Mouse (Mus musculus) kidney, embryonic 15.5 days (tissue): ENCODE results near the gene Arid3a. TPM values are rescaled to one million over a fixed set of nuclear protein-coding genes. Genes with fewer than 3 reads are reported as not detected.
A peak's percentile ranks its signal among the peaks of the same experiment; 100 is the strongest.

ENCODE experiments used
- ATAC-seq: fragments of 200-750 bp; cut with Nextera tagmentation; replicated peaks from 2 replicates; pipeline ENCODE4 v1.8.0; 2017; ENCODE audit warnings: moderate TSS enrichment; ENCODE audit not compliant: low FRiP score
- H3K27ac ChIP-seq: fragments of 300-500 bp; sonication (generic); 2 replicates; pipeline ENCODE4 v1.5.1; 2015; ENCODE audit warnings: mild to moderate bottlenecking, inconsistent platforms
- H3K27me3 ChIP-seq: fragments of 300-500 bp; sonication (generic); 2 replicates; pipeline ENCODE4 v1.6.1; 2015; ENCODE audit warnings: inconsistent platforms
- H3K36me3 ChIP-seq: fragments of 300-500 bp; sonication (generic); 2 replicates; pipeline ENCODE4 v1.6.1; 2015; ENCODE audit warnings: inconsistent platforms
- H3K4me1 ChIP-seq: fragments of 300-500 bp; sonication (generic); 2 replicates; pipeline ENCODE4 v1.6.1; 2015; ENCODE audit warnings: inconsistent platforms
- H3K4me2 ChIP-seq: fragments of 300-500 bp; sonication (generic); 2 replicates; pipeline ENCODE4 v1.6.1; 2015; ENCODE audit warnings: moderate library complexity, mild to moderate bottlenecking, inconsistent platforms
- H3K4me3 ChIP-seq: fragments of 300-500 bp; sonication (generic); replicated peaks from 2 replicates; pipeline ENCODE4 v1.5.1; 2015; ENCODE audit warnings: mild to moderate bottlenecking, inconsistent platforms
- H3K9ac ChIP-seq: fragments of 300-500 bp; sonication (generic); 2 replicates; pipeline ENCODE4 v1.6.1; 2015; ENCODE audit warnings: mild to moderate bottlenecking, inconsistent platforms
- H3K9me3 ChIP-seq: fragments of 300-500 bp; sonication (generic); replicated peaks from 2 replicates; pipeline ENCODE4 v1.6.1; 2016; ENCODE audit warnings: inconsistent platforms
- WGBS: fragments of 180-500 bp; shearing (Covaris S2); methylation state at CpG from one replicate; pipeline ENCODE4 v1.1.7; 2015; ENCODE audit warnings: mixed read lengths; 5-methylcytosine and 5-hydroxymethylcytosine counted together
- polyA plus RNA-seq: library from polyadenylated mRNA; unstranded; fragments of >200 nt; fragmentation: Nextera tagmentation; extraction: Ambion mirVana; gene quantifications from 2 replicates; pipeline ENCODE4 v1.2.1, GENCODE M21; 2015

The Arid3a gene
- polyA plus RNA-seq, 1 experiment from 2014 or later, result 7.3 TPM

GRCm38 (mm10) chr10:79974087-79974486 is 47.2 kb downstream of the Arid3a start:
- H3K9ac ChIP-seq, result no peak overlapping the region
- WGBS, result 88% methylated on average over 21 of the region's 21 CpGs
- no peak overlapping the region for H3K27ac ChIP-seq
- no peaks in the 10 kb centered on the region for H3K9me3 ChIP-seq
- H3K36me3 ChIP-seq, result peaks cover 54% of the 10 kb centered on the region
- no peak; the same call in 1 of the 2 replicates for ATAC-seq
- no peak overlapping the region for H3K4me3 ChIP-seq
- H3K4me1 ChIP-seq, result peaks cover 23% of the 10 kb centered on the region
- no peak overlapping the region for H3K4me2 ChIP-seq
- H3K27me3 ChIP-seq, result peaks cover 29% of the 10 kb centered on the region

GRCm38 (mm10) chr10:79974668-79975067 is 47.8 kb downstream of the Arid3a start:
- H3K9ac ChIP-seq, result no peak overlapping the region
- H3K4me1 ChIP-seq, result peaks cover 25% of the 10 kb centered on the region
- no peak for ATAC-seq
- peaks cover 59% of the 10 kb centered on the region for H3K36me3 ChIP-seq
- H3K4me2 ChIP-seq, result no peak overlapping the region
- WGBS, result 77% methylated on average over 8 of the region's 8 CpGs
- peaks cover 27% of the 10 kb centered on the region for H3K27me3 ChIP-seq
- no peak overlapping the region for H3K27ac ChIP-seq
- no peaks in the 10 kb centered on the region for H3K9me3 ChIP-seq
- no peak overlapping the region for H3K4me3 ChIP-seq

- Histone ChIP-seq H3K36me3 (peaks cover 68% of the 10 kb centered on the region), H3K27ac (no peak overlapping the region), H3K9ac (no peak overlapping the region), H3K9me3 (no peaks in the 10 kb centered on the region), H3K27me3 (peaks cover 14% of the 10 kb centered on the region), H3K4me1 (peaks cover 21% of the 10 kb centered on the region), H3K4me2 (no peak overlapping the region), H3K4me3 (no peak overlapping the region)
- WGBS, result 86% methylated on average over 28 of the region's 28 CpGs
- ATAC-seq, result no peak
Measured at GRCm38 (mm10) chr10:79976071-79976721, 49.4 kb downstream of the Arid3a start.

- ATAC-seq, result no peak
- peaks cover 72% of the 10 kb centered on the region for H3K36me3 ChIP-seq
- WGBS, result 79% methylated on average over 35 of the region's 36 CpGs
Measured at GRCm38 (mm10) chr10:79976722-79977107, 49.9 kb downstream of the Arid3a start.

GRCm38 (mm10) chr10:79977324-79977723 is 50.5 kb downstream of the Arid3a start:
- no peak overlapping the region for H3K4me2 ChIP-seq
- H3K27ac ChIP-seq, result no peak overlapping the region
- 80% methylated on average over 28 of the region's 28 CpGs for WGBS
- no peak overlapping the region for H3K9ac ChIP-seq
- peaks cover 4% of the 10 kb centered on the region for H3K27me3 ChIP-seq
- peaks cover 23% of the 10 kb centered on the region for H3K4me1 ChIP-seq
- ATAC-seq, result no peak
- H3K9me3 ChIP-seq, result no peaks in the 10 kb centered on the region
- no peak overlapping the region for H3K4me3 ChIP-seq
- peaks cover 73% of the 10 kb centered on the region for H3K36me3 ChIP-seq

More at GRCm38 (mm10) chr10:79976722-79977107, 49.9 kb downstream of the Arid3a start:
- Histone ChIP-seq H3K27me3 (peaks cover 10% of the 10 kb centered on the region), H3K4me1 (peaks cover 21% of the 10 kb centered on the region; the same call in 1 of the 2 replicates), H3K4me3 (no peak overlapping the region), H3K9ac (no peak overlapping the region), H3K9me3 (no peaks in the 10 kb centered on the region), H3K4me2 (no peak overlapping the region), H3K27ac (no peak overlapping the region)

GRCm38 (mm10) chr10:79978061-79978460 is 51.2 kb downstream of the Arid3a start:
- Histone ChIP-seq H3K27ac (no peak overlapping the region), H3K27me3 (no peaks in the 10 kb centered on the region), H3K9me3 (no peaks in the 10 kb centered on the region), H3K36me3 (peaks cover 73% of the 10 kb centered on the region), H3K4me3 (no peak overlapping the region), H3K9ac (no peak overlapping the region), H3K4me2 (no peak overlapping the region), H3K4me1 (peaks cover 26% of the 10 kb centered on the region)
- WGBS, result 95% methylated on average over 21 of the region's 21 CpGs
- no peak for ATAC-seq

- Histone ChIP-seq H3K36me3 (peaks cover 63% of the 10 kb centered on the region), H3K9me3 (no peaks in the 10 kb centered on the region), H3K27me3 (no peaks in the 10 kb centered on the region), H3K4me2 (no peak overlapping the region), H3K4me1 (peaks cover 30% of the 10 kb centered on the region), H3K27ac (no peak overlapping the region), H3K9ac (no peak overlapping the region), H3K4me3 (no peak overlapping the region)
- WGBS, result 93% methylated on average over 22 of the region's 22 CpGs
- no peak for ATAC-seq
Measured at GRCm38 (mm10) chr10:79979401-79980155, 52.7 kb downstream of the Arid3a start.

DNA sequence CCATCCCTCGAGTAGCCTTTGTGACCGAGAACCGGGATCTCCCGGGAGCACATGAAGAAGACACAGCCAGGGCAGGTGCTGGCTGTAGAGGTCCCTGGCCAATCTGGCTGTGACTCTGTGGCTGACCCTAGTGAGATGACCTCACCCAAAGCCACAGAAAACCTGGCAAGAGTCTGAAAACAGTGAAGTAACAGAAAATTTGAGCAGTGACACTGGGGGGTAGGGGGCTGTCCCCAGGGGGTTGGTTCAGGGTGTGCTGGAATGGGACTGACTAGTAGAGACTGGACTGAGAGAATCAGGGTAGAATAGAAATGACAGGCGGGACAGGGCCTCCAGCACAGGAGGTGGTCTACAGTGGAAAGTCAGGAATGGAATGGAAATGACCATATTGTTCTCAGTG is 56.4 kb downstream of the Arid3a start:
- H3K9ac ChIP-seq, result peak overlapping the region; percentile 79
- H3K27me3 ChIP-seq, result no peaks in the 10 kb centered on the region
- 72% methylated on average over 5 of the region's 5 CpGs for WGBS
- peak overlapping the region; percentile 72 for H3K4me2 ChIP-seq
- peaks cover 55% of the 10 kb centered on the region for H3K4me1 ChIP-seq
- ATAC-seq, result no peak
- peaks cover 28% of the 10 kb centered on the region for H3K36me3 ChIP-seq
- H3K4me3 ChIP-seq, result peak overlapping the region; percentile 71
- no peaks in the 10 kb centered on the region for H3K9me3 ChIP-seq
- H3K27ac ChIP-seq, result peak overlapping the region; percentile 99

- WGBS, result under 1% methylated on average over 17 of the region's 21 CpGs
Measured at GRCm38 (mm10) chr10:79983670-79984069, 56.8 kb downstream of the Arid3a start.

DNA sequence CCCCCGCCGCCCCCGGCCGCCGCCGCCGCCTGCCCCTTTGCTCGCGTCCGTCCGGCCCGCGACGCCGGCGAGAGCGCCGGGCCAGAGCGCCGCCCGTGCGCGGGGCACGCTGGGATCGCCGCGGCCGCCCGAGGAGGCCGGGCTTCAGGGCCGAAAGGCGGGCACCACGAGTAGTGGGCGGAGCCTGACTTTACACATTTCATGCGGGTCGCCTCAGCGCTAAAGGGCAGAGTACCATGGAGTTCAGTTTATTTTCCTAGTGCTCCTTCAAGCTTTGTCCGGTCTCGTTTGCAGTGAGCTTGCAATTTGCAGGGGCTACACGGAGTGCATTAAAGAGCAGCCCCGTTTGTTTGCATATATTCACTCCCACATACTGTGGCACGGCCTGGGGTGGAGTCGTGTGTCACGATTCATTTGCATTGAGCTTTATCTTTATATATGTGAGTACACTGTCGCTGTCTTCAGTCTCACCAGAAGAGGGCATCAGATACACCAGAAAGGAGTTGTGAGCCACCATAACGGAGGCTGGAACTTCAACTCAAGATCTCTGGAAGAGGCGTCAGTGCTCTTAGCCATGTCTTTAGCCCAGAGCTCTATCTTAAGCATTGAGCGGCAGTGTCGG is 57.5 kb downstream of the Arid3a start, which contains the start of gene Tmem259:
TSS of gene Tmem259 (minus strand) at position 136 of the 622 bp plus-strand sequence.
- Histone ChIP-seq H3K27ac (peak within 1 kb of the TSS; percentile 99), H3K36me3 (peaks cover 17% of the 10 kb centered on the region), H3K4me3 (peak within 1 kb of the TSS; percentile 71), H3K9me3 (no peaks in the 10 kb centered on the region), H3K4me2 (peak within 1 kb of the TSS; percentile 72), H3K27me3 (peaks cover 6% of the 10 kb centered on the region; the same call in 1 of the 2 replicates), H3K4me1 (peaks cover 66% of the 10 kb centered on the region), H3K9ac (peak within 1 kb of the TSS; percentile 79)
- WGBS, result under 1% methylated on average over 49 of the region's 49 CpGs
- ATAC-seq, result peak; percentile 79

More at GRCm38 (mm10) chr10:79983670-79984069, 56.8 kb downstream of the Arid3a start:
- H3K4me3 ChIP-seq, result peak overlapping the region; percentile 71
- ATAC-seq, result no peak
- H3K27ac ChIP-seq, result peak overlapping the region; percentile 99
- peaks cover 23% of the 10 kb centered on the region for H3K36me3 ChIP-seq
- H3K4me2 ChIP-seq, result peak overlapping the region; percentile 72
- no peaks in the 10 kb centered on the region for H3K9me3 ChIP-seq
- H3K4me1 ChIP-seq, result peaks cover 60% of the 10 kb centered on the region
- H3K9ac ChIP-seq, result peak overlapping the region; percentile 79
- peaks cover 4% of the 10 kb centered on the region; the same call in 1 of the 2 replicates for H3K27me3 ChIP-seq

GRCm38 (mm10) chr10:79984871-79985270 is 58.0 kb downstream of the Arid3a start:
- H3K9me3 ChIP-seq, result no peaks in the 10 kb centered on the region
- peak overlapping the region; percentile 99 for H3K27ac ChIP-seq
- peaks cover 68% of the 10 kb centered on the region for H3K4me1 ChIP-seq
- peak overlapping the region; percentile 72 for H3K4me2 ChIP-seq
- ATAC-seq, result peak; percentile 94
- peak overlapping the region; percentile 79 for H3K9ac ChIP-seq
- WGBS, result 0% methylated on average over 22 of the region's 22 CpGs
- H3K27me3 ChIP-seq, result peaks cover 6% of the 10 kb centered on the region; the same call in 1 of the 2 replicates
- H3K36me3 ChIP-seq, result peaks cover 12% of the 10 kb centered on the region; the same call in 1 of the 2 replicates
- peak overlapping the region; percentile 71 for H3K4me3 ChIP-seq
